Mouse (Mus musculus) stomach, postnatal 0 days (tissue): Measurements from ENCODE around the gene Tmem101.

Experiments used
- CTCF ChIP-seq: IDR thresholded peaks from 2 replicates; pipeline ENCODE4 v1.5.1; 2016; ENCODE audit warnings: antibody characterized with exemption, low read depth, mild to moderate bottlenecking, moderate library complexity
- EP300 ChIP-seq: optimal IDR thresholded peaks from 2 replicates; pipeline ENCODE3; 2016; ENCODE audit warnings: antibody characterized with exemption

GRCm38 (mm10) chr11:102134516-102134915 lies 21.7 kb downstream of the Tmem101 start:
- TF ChIP-seq EP300 (no peak), CTCF (no peak)
